24 mouse cellular contexts compared by ENCODE assay signal in the genomic region with DNA sequence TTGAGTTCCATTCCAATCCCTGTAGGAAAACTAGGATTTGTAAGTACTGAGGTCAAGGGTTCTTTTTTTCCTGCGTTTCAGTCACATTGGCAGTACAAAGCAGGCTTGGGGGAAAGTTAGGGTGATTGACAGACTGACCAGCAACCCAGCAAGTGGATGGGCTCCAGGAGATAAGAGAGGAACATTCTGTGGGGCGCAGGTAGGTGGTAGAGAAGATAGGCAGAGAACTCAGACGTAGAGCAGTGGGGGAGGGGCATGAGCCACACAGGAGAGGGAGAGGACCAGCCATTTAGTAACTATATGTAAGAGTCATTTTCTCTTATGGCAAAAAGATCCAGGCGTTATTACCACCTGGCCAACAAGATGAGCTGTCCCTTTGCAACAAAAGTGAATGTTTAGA.
DNase-seq lines count a peak whose midpoint lies in the region; ATAC-seq and TF ChIP-seq lines count a peak whose summit lies in the region.
"Had no signal": no experiment of that assay in that cellular context is flagged by ENCODE, and none has a peak within 500 bp of the region (broad histone marks: within the 10 kb centered on the region; RNA-seq: fewer than 3 reads in every experiment).

No protein-coding gene starts in this region.

- intact Hi-C loops in gastrocnemius, postnatal 14 days (cut with DNase I; ENCODE audit: low total_unique reads): no loop called here

- no peak overlapping the region for H3K27ac ChIP-seq in liver, postnatal 0 days (ENCODE audit: low read depth)
- no peak overlapping the region for H3K27ac ChIP-seq in liver, embryonic 11.5 days (ENCODE audit: low read depth, low read length)
- H3K27ac ChIP-seq in liver, embryonic 13.5 days: no peak overlapping the region
- H3K27ac ChIP-seq in liver, embryonic 16.5 days (ENCODE audit: low read length): no peak overlapping the region
- H3K27ac ChIP-seq: embryonic facial prominence, embryonic 13.5 days; embryonic facial prominence, embryonic 15.5 days; forebrain, embryonic 10.5 days; forebrain, embryonic 12.5 days had no signal

- H3K9ac ChIP-seq in liver, postnatal 0 days (replicated peaks): no peak overlapping the region
- H3K9ac ChIP-seq in liver, embryonic 11.5 days (ENCODE audit: low read depth, low read length): no peak overlapping the region
- H3K9ac ChIP-seq in liver, embryonic 13.5 days: no peak overlapping the region
- no peak overlapping the region for H3K9ac ChIP-seq in liver, embryonic 16.5 days (ENCODE audit: low read depth, low read length)
- H3K9ac ChIP-seq: embryonic facial prominence, embryonic 13.5 days; embryonic facial prominence, embryonic 15.5 days; forebrain, embryonic 12.5 days had no signal

- no peaks in the 10 kb centered on the region for H3K9me3 ChIP-seq in liver, postnatal 0 days (ENCODE audit: low read length)
- H3K9me3 ChIP-seq in liver, embryonic 11.5 days (ENCODE audit: control insufficient read depth, low read length): no peaks in the 10 kb centered on the region
- no peaks in the 10 kb centered on the region for H3K9me3 ChIP-seq in liver, embryonic 13.5 days (replicated peaks)
- H3K9me3 ChIP-seq in liver, embryonic 16.5 days (replicated peaks; ENCODE audit: control insufficient read depth, low read length): no peaks in the 10 kb centered on the region
- H3K9me3 ChIP-seq: embryonic facial prominence, embryonic 13.5 days; embryonic facial prominence, embryonic 15.5 days; forebrain, embryonic 10.5 days; forebrain, embryonic 12.5 days had no signal

- 53% methylated on average over 4 of the region's 4 CpGs for WGBS in liver, postnatal 0 days (ENCODE audit: insufficient replicate concordance)
- WGBS in liver, embryonic 11.5 days: 44% methylated on average over 4 of the region's 4 CpGs
- WGBS in liver, embryonic 13.5 days (ENCODE audit: insufficient replicate concordance): 31% methylated on average over 4 of the region's 4 CpGs
- WGBS in liver, embryonic 16.5 days (ENCODE audit: insufficient replicate concordance): 31% methylated on average over 4 of the region's 4 CpGs

- DNase-seq in liver: peak; percentile 34
- DNase-seq in liver, postnatal 0 days: no peak
- DNase-seq in liver, embryonic 11.5 days (ENCODE audit: low spot score): no peak
- no peak for DNase-seq in liver, embryonic 13.5 days
- no peak for DNase-seq in gastrocnemius, postnatal 14 days
- DNase-seq in thymus, adult 18-20 months: no peak
- no peak for DNase-seq in cerebellum, postnatal 4 days (ENCODE audit: low spot score in 2 of 2)
- DNase-seq: adrenal gland, adult 2 months; adrenal gland, postnatal 10 days; adrenal gland, postnatal 25 days; cerebellum, adult 11-12 months; cerebellum, adult 2 months; cerebellum, adult 9-10 months; cerebellum, postnatal 10 days; cerebellum, postnatal 25 days; embryo, embryonic 11 days had no signal

- no peak for TF ChIP-seq CTCF in liver, postnatal 0 days (IDR thresholded peaks at IDR 0.05; ENCODE audit: low read depth)

- no peaks in the 10 kb centered on the region for H3K36me3 ChIP-seq in liver, postnatal 0 days (replicated peaks; ENCODE audit: insufficient read depth, low read length)
- H3K36me3 ChIP-seq in liver, embryonic 11.5 days (ENCODE audit: control insufficient read depth, insufficient read depth, low read length): no peaks in the 10 kb centered on the region
- no peaks in the 10 kb centered on the region for H3K36me3 ChIP-seq in liver, embryonic 13.5 days
- H3K36me3 ChIP-seq in liver, embryonic 16.5 days (ENCODE audit: control insufficient read depth, insufficient read depth): no peaks in the 10 kb centered on the region
- H3K36me3 ChIP-seq: embryonic facial prominence, embryonic 13.5 days; embryonic facial prominence, embryonic 15.5 days; forebrain, embryonic 10.5 days; forebrain, embryonic 12.5 days had no signal

- no peaks in the 10 kb centered on the region for H3K27me3 ChIP-seq in liver, postnatal 0 days (ENCODE audit: insufficient read depth, low read length)
- no peaks in the 10 kb centered on the region for H3K27me3 ChIP-seq in liver, embryonic 11.5 days (replicated peaks; ENCODE audit: control insufficient read depth, insufficient read depth, low read length)
- H3K27me3 ChIP-seq in liver, embryonic 13.5 days: no peaks in the 10 kb centered on the region
- H3K27me3 ChIP-seq in liver, embryonic 16.5 days (ENCODE audit: control insufficient read depth, insufficient read depth, low read depth, low read length): no peaks in the 10 kb centered on the region
- H3K27me3 ChIP-seq: embryonic facial prominence, embryonic 13.5 days; embryonic facial prominence, embryonic 15.5 days; forebrain, embryonic 12.5 days had no signal

- no peak overlapping the region for H3K4me3 ChIP-seq in liver, postnatal 0 days (ENCODE audit: low read depth, low read length)
- no peak overlapping the region for H3K4me3 ChIP-seq in liver, embryonic 11.5 days (ENCODE audit: low read depth, low read length)
- H3K4me3 ChIP-seq in liver, embryonic 13.5 days (replicated peaks): no peak overlapping the region
- H3K4me3 ChIP-seq in liver, embryonic 16.5 days (ENCODE audit: low read depth, low read length): no peak overlapping the region
- H3K4me3 ChIP-seq: embryonic facial prominence, embryonic 13.5 days; embryonic facial prominence, embryonic 15.5 days; erythroblast, embryonic 14.5 days; forebrain, embryonic 10.5 days; forebrain, embryonic 12.5 days had no signal

- no peaks in the 10 kb centered on the region for H3K4me1 ChIP-seq in liver, postnatal 0 days (ENCODE audit: insufficient read depth)
- peaks cover 6% of the 10 kb centered on the region; the same call in 1 of the 2 replicates for H3K4me1 ChIP-seq in liver, embryonic 11.5 days (replicated peaks; ENCODE audit: control insufficient read depth, insufficient read depth, low read length)
- H3K4me1 ChIP-seq in liver, embryonic 13.5 days (replicated peaks): peaks cover 17% of the 10 kb centered on the region
- H3K4me1 ChIP-seq in liver, embryonic 16.5 days (ENCODE audit: control insufficient read depth, low read depth, low read length): no peaks in the 10 kb centered on the region
- H3K4me1 ChIP-seq: embryonic facial prominence, embryonic 13.5 days; embryonic facial prominence, embryonic 15.5 days; forebrain, embryonic 10.5 days; forebrain, embryonic 12.5 days had no signal

- H3K4me2 ChIP-seq in liver, postnatal 0 days (ENCODE audit: low read depth, low read length): no peak overlapping the region
- H3K4me2 ChIP-seq in liver, embryonic 11.5 days: no peak overlapping the region
- no peak overlapping the region for H3K4me2 ChIP-seq in liver, embryonic 13.5 days
- no peak overlapping the region for H3K4me2 ChIP-seq in liver, embryonic 16.5 days (ENCODE audit: low read depth, low read length)
- H3K4me2 ChIP-seq: embryonic facial prominence, embryonic 13.5 days; embryonic facial prominence, embryonic 15.5 days; forebrain, embryonic 12.5 days had no signal

- TF ChIP-seq EP300 in liver, postnatal 0 days (IDR thresholded peaks at IDR 0.05; ENCODE audit: low read depth): no peak

- no peak for ATAC-seq in liver, postnatal 0 days
- peak; percentile 70; the same call in 1 of the 2 replicates for ATAC-seq in liver, embryonic 11.5 days (replicated peaks; ENCODE audit: low FRiP score)
- ATAC-seq in liver, embryonic 13.5 days (ENCODE audit: low read depth): peak; percentile 67
- 0 out of 2 replicates have a peak, but pooled peaks have one; percentile 27 for ATAC-seq in liver, embryonic 16.5 days (ENCODE audit: low read depth)
- ATAC-seq: forebrain, embryonic 14.5 days; forebrain, embryonic 16.5 days had no signal
